Mouse (Mus musculus): Measurements from ENCODE around the gene Sept10.

GRCm38 (mm10) chr10:59268109-59268508 is 46.5 kb upstream of the Sept10 start:
- no peak for TF ChIP-seq EP300 (IDR thresholded peaks at IDR 0.05; ENCODE audit: low read depth)
- TF ChIP-seq CTCF (IDR thresholded peaks at IDR 0.05; ENCODE audit: low read depth) = no peak

Measured in liver, postnatal 0 days (tissue).